Mouse (Mus musculus): ENCODE data around the gene Syne1.

DNA sequence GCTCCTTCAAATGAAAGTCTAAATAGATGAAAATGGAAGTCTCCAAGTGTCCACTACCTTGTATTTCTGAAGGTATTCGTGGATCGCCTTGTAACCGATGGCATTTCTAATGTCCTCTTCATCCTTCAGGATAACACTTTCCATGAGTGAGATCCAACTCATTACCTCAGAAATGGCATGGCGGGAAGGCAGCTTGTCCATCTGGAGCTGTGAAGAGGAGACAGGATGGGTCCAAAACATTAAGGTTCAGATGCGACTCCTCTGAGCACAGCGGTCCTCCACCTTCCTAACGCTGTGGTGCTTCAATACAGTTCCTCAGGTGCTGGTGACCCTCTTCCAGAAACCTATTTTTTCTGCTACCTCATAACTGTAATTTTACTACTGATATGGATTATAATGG, 426.5 kb downstream of the Syne1 start:
- TF ChIP-seq CTCF (IDR thresholded peaks at IDR 0.05; ENCODE audit: low read depth) = no peak
- no peak for TF ChIP-seq EP300 (optimal IDR thresholded peaks at IDR 0.05)
